Mouse (Mus musculus): ENCODE data around the gene Itga11. TPM values are rescaled to one million over a fixed set of nuclear protein-coding genes. Genes with fewer than 3 reads are reported as not detected.

Itga11 gene
- 2.7 TPM for polyA plus RNA-seq (2014; fragmentation: Illumina TruSeq; extraction: RNeasy Lipid Tissue Mini Kit (QIAGEN cat#74804); ENCODE audit: low read depth, low replicate concordance)

GRCm38 (mm10) chr9:62677641-62678549 is at the start of gene Itga11:
Gene Itga11 (plus strand): TSS chr9:62677826.

GRCm38 (mm10) chr9:62811516-62812121 is 134.0 kb downstream of the Itga11 start, which contains the start of gene Fem1b:
Gene Fem1b (minus strand): TSS chr9:62811934.

Other genes with a start within 250 kb of the Itga11 start
- 27.3 TPM for gene Coro2b, start 140.8 kb upstream of the Itga11 start, polyA plus RNA-seq (2014; fragmentation: Illumina TruSeq; extraction: RNeasy Lipid Tissue Mini Kit (QIAGEN cat#74804); ENCODE audit: low read depth, low replicate concordance)
- 13.5 TPM for gene Fem1b, start 134.1 kb downstream of the Itga11 start, polyA plus RNA-seq (2014; fragmentation: Illumina TruSeq; extraction: RNeasy Lipid Tissue Mini Kit (QIAGEN cat#74804); ENCODE audit: low read depth, low replicate concordance)
- 25.7 TPM for gene Cln6, start 161.0 kb downstream of the Itga11 start, polyA plus RNA-seq (2014; fragmentation: Illumina TruSeq; extraction: RNeasy Lipid Tissue Mini Kit (QIAGEN cat#74804); ENCODE audit: low read depth, low replicate concordance)
- 41.8 TPM for gene Calml4, start 180.3 kb downstream of the Itga11 start, polyA plus RNA-seq (2014; fragmentation: Illumina TruSeq; extraction: RNeasy Lipid Tissue Mini Kit (QIAGEN cat#74804); ENCODE audit: low read depth, low replicate concordance)